Mouse (Mus musculus) neutrophil, adult 59 days (primary cell): ENCODE results near the gene Dcpp3. TPM values are rescaled to one million over a fixed set of nuclear protein-coding genes. Genes with fewer than 3 reads are reported as not detected.

Experiments
- total RNA-seq, 2 experiments: library from RNA; stranded (reverse); gene quantifications; 1 replicate in 1 of 2; 2 replicates in 1 of 2; pipeline ENCODE4 v1.2.4; 2023

Dcpp3 gene
- total RNA-seq = not detected

DNA sequence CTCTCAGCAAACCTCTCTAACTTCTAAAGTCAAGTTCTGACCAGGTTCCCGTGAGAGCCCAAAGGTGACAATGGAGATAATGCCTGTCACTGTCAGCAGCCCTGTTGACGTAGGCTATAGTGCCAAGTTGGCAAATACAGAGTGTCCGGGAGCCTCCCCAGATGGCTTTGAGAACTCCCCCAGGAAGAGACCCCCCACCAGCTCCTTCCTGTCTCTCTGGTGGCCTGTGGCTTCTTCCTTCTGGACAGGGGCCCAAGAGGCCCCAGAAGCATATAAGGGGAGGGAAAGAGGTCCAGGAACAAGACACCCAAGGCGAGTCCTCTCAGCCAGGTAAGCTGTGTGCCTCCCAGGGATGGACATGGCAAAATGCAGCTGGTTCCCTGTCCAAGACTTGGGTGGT lies at the start of gene Dcpp3:
TSS of gene Dcpp3 (plus strand) at position 301 of the 400 bp plus-strand sequence.

GRCm38 (mm10) chr17:23867756-23868155 lies 49.5 kb upstream of the Dcpp3 start, which contains the start of gene Prss21:
Gene Prss21 (plus strand): TSS chr17:23868056.

DNA sequence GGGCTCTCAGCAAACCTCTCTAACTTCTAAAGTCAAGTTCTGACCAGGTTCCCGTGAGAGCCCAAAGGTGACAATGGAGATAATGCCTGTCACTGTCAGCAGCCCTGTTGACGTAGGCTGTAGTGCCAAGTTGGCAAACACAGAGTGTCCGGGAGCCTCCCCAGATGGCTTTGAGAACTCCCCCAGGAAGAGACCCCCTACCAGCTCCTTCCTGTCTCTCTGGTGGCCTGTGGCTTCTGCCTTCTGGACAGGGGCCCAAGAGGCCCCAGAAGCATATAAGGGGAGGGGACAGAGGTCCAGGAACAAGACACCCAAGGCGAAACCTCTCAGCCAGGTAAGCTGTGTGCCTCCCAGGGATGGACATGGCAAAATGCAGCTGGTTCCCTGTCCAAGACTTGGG lies 36.7 kb upstream of the Dcpp3 start, which contains the start of the genes Dcpp1 and Dcpp2:
TSS of gene Dcpp1 (plus strand) at position 301 of the 400 bp plus-strand sequence.
TSS of gene Dcpp2 (plus strand) at position 305 of the 400 bp plus-strand sequence.

GRCm38 (mm10) chr17:23941372-23941771 lies 24.1 kb downstream of the Dcpp3 start, which contains the start of gene Sbp:
Gene Sbp (plus strand): TSS chr17:23941672.

DNA sequence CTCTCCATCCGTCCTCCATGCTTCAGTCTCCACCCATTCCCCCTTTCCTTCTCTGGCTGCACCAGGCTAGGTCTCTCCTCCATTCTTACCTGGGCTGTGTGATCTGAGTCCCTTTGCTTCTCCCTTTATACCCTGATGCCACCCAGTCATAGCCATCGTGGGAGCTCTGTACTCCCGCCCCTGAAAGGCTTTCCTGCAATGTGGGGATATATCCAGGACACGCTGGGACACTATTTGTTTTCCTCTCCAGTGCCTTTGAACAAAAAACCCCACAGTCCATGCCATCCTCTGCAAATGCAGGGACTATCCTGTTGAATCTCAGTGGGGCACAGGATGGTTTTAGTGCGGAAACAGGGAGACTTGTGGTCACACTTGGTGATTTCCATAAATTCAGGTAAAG lies 37.9 kb downstream of the Dcpp3 start, which contains the start of gene Sbpl:
TSS of gene Sbpl (minus strand) at position 101 of the 400 bp plus-strand sequence.

Other genes starting within 250 kb of the Dcpp3 start
- gene Hcfc1r1, start 243.9 kb upstream of the Dcpp3 start, total RNA-seq = 10 to 100 TPM; 48.9 to 58.6 TPM
- gene Thoc6, start 243.6 kb upstream of the Dcpp3 start, total RNA-seq = 10 to 100 TPM; 17.9 to 22.9 TPM
- 1 to 10 TPM; 4.0 to 4.9 TPM for gene Tnfrsf12a, start 240.0 kb upstream of the Dcpp3 start, total RNA-seq
- gene Cldn6, start 238.2 kb upstream of the Dcpp3 start, total RNA-seq = not detected
- gene Cldn9, start 233.4 kb upstream of the Dcpp3 start, total RNA-seq = not detected
- gene 1520401A03Rik, start 194.7 kb upstream of the Dcpp3 start, total RNA-seq = not detected
- gene Pkmyt1, start 191.1 kb upstream of the Dcpp3 start, total RNA-seq = 10 to 100 TPM; 39.0 to 46.1 TPM
- gene Paqr4, start 176.6 kb upstream of the Dcpp3 start, total RNA-seq = 1 to 10 TPM; 2.8 to 4.6 TPM
- not detected for gene Kremen2, start 171.6 kb upstream of the Dcpp3 start, total RNA-seq
- 1 to 10 TPM; 6.5 to 7.1 TPM for gene Flywch1, start 145.9 kb upstream of the Dcpp3 start, total RNA-seq
- gene Flywch2, start 131.4 kb upstream of the Dcpp3 start, total RNA-seq = not detected
- gene Srrm2, start 126.9 kb upstream of the Dcpp3 start, total RNA-seq = 100 to 1,000 TPM; 541 to 597 TPM
- 100 to 1,000 TPM; 152 to 189 TPM for gene Elob, start 88.3 kb upstream of the Dcpp3 start, total RNA-seq
- gene Prss33, start 81.4 kb upstream of the Dcpp3 start, total RNA-seq = not detected
- not detected for gene Prss32, start 73.6 kb upstream of the Dcpp3 start, total RNA-seq
- not detected for gene Prss41, start 73.3 kb upstream of the Dcpp3 start, total RNA-seq
- not detected for gene Prss21, start 49.4 kb upstream of the Dcpp3 start, total RNA-seq
- gene Dcpp1, start 36.6 kb upstream of the Dcpp3 start, total RNA-seq = not detected
- gene Dcpp2, start 36.6 kb upstream of the Dcpp3 start, total RNA-seq = not detected
- gene Sbp, start 24.2 kb downstream of the Dcpp3 start, total RNA-seq = not detected
- not detected for gene Sbpl, start 37.8 kb downstream of the Dcpp3 start, total RNA-seq
- not detected for gene Prss30, start 63.1 kb downstream of the Dcpp3 start, total RNA-seq
- under 1 TPM in 1 of 2 experiments, not detected in 1; 0.36 TPM for gene Prss22, start 80.6 kb downstream of the Dcpp3 start, total RNA-seq
- not detected for gene Prss27, start 120.7 kb downstream of the Dcpp3 start, total RNA-seq
- 10 to 100 TPM; 10.3 to 13.5 TPM for gene Kctd5, start 156.0 kb downstream of the Dcpp3 start, total RNA-seq
- 10 to 100 TPM; 48.9 to 58.5 TPM for gene Pdpk1, start 233.5 kb downstream of the Dcpp3 start, total RNA-seq
- gene Amdhd2, start 246.3 kb downstream of the Dcpp3 start, total RNA-seq = 10 to 100 TPM; 65.4 to 76.7 TPM